Mouse (Mus musculus): Measurements from ENCODE around the gene Aar2. TPM values are rescaled to one million over a fixed set of nuclear protein-coding genes. Genes with fewer than 3 reads are reported as not detected.

Aar2 gene
- total and polyA plus RNA-seq, 3 experiments = 28.2 to 34.1 TPM; not detected in 1

- DNase-seq (ENCODE audit: low read depth, low spot score) = no peak
- no peaks in the 10 kb centered on the region for H3K79me2 ChIP-seq (ENCODE audit: control insufficient read depth, insufficient read depth, low read length, poor library complexity)
- no peaks in the 10 kb centered on the region for H3K27me3 ChIP-seq (ENCODE audit: control insufficient read depth in 1 of 2, insufficient read depth in 2 of 2, low read length in 2 of 2)
- no peaks in the 10 kb centered on the region for H3K36me3 ChIP-seq (ENCODE audit: control insufficient read depth in 1 of 2, insufficient read depth in 2 of 2, low read length in 2 of 2)
- TF ChIP-seq NRF1 (IDR thresholded peaks at IDR 0.05; ENCODE audit: insufficient read depth, low read depth, low read length, poor library complexity, severe bottlenecking) (no peak), MEF2A (IDR thresholded peaks at IDR 0.05; ENCODE audit: extremely low read depth, insufficient replicate concordance, low read depth, low read length, poor library complexity, severe bottlenecking) (no peak), BHLHE40 (IDR thresholded peaks at IDR 0.05; ENCODE audit: borderline replicate concordance, low read depth, low read length) (no peak), MYB (IDR thresholded peaks at IDR 0.05; ENCODE audit: low read depth, low read length) (no peak), KAT2A (conservative IDR thresholded peaks at IDR 0.05; ENCODE audit: low read depth, low read length) (no peak), NELFE (IDR thresholded peaks at IDR 0.05; ENCODE audit: low read depth, low read length) (no peak), GATA1 (IDR thresholded peaks at IDR 0.05; ENCODE audit: low read depth, low read length) (no peak), MXI1 (IDR thresholded peaks at IDR 0.05; ENCODE audit: low read depth, low read length) (no peak), GABPA (IDR thresholded peaks at IDR 0.05; ENCODE audit: low read depth, low read length) (no peak), CTCF (IDR thresholded peaks at IDR 0.05 in 2 of 3, conservative IDR thresholded peaks at IDR 0.05 in 1 of 3; ENCODE audit: control insufficient read depth in 1 of 3, insufficient read depth in 1 of 3, low read depth in 2 of 3, low read length in 3 of 3, poor library complexity in 1 of 3, severe bottlenecking in 1 of 3) (no peak), SMC3 (IDR thresholded peaks at IDR 0.05; ENCODE audit: low read depth, low read length) (no peak), TBP (IDR thresholded peaks at IDR 0.05; ENCODE audit: low read depth, low read length) (no peak), MYC (IDR thresholded peaks at IDR 0.05; ENCODE audit: low read depth, low read length) (no peak), MAZ (IDR thresholded peaks at IDR 0.05; ENCODE audit: low read depth, low read length) (no peak), HCFC1 (IDR thresholded peaks at IDR 0.05; ENCODE audit: low read depth, low read length) (no peak), TCF12 (IDR thresholded peaks at IDR 0.05; ENCODE audit: low read depth, low read length) (no peak), ZKSCAN1 (IDR thresholded peaks at IDR 0.05; ENCODE audit: low read depth, low read length) (no peak), ELF1 (IDR thresholded peaks at IDR 0.05; ENCODE audit: low read depth, low read length) (no peak)
- no peaks in the 10 kb centered on the region for H3K9me3 ChIP-seq (replicated peaks; ENCODE audit: insufficient read depth, low read length)
- H3K9ac ChIP-seq (ENCODE audit: control insufficient read depth, low read depth, low read length, poor library complexity, severe bottlenecking) = no peak overlapping the region
- H3K4me1 ChIP-seq (ENCODE audit: control insufficient read depth in 1 of 2, insufficient read depth in 2 of 2, low read length in 2 of 2) = no peaks in the 10 kb centered on the region
- H3K27ac ChIP-seq (ENCODE audit: control insufficient read depth, low read depth, low read length) = no peak overlapping the region
- H3K4me3 ChIP-seq (ENCODE audit: control insufficient read depth in 1 of 2, insufficient read depth in 1 of 2, low read depth in 2 of 2, low read length in 2 of 2) = no peak overlapping the region
These were observed 47.7 kb downstream of the Aar2 start for GRCm38 (mm10) chr2:156594987-156595490.

GRCm38 (mm10) chr2:156602581-156602980 lies 55.2 kb downstream of the Aar2 start:
- Histone ChIP-seq H3K27ac (ENCODE audit: control insufficient read depth, low read depth, low read length) (no peak overlapping the region), H3K9me3 (replicated peaks; ENCODE audit: insufficient read depth, low read length) (no peaks in the 10 kb centered on the region), H3K36me3 (ENCODE audit: control insufficient read depth in 1 of 2, insufficient read depth in 2 of 2, low read length in 2 of 2) (no peaks in the 10 kb centered on the region), H3K4me3 (ENCODE audit: control insufficient read depth in 1 of 2, insufficient read depth in 1 of 2, low read depth in 2 of 2, low read length in 2 of 2) (no peak overlapping the region), H3K9ac (ENCODE audit: control insufficient read depth, low read depth, low read length, poor library complexity, severe bottlenecking) (no peak overlapping the region), H3K27me3 (ENCODE audit: control insufficient read depth in 1 of 2, insufficient read depth in 2 of 2, low read length in 2 of 2) (peaks cover 0 to 4% of the 10 kb centered on the region in 2 experiments; a peak in 1 of 4 replicates), H3K4me1 (ENCODE audit: control insufficient read depth in 1 of 2, insufficient read depth in 2 of 2, low read length in 2 of 2) (no peaks in the 10 kb centered on the region), H3K79me2 (ENCODE audit: control insufficient read depth, insufficient read depth, low read length, poor library complexity) (no peaks in the 10 kb centered on the region)
- no peak for DNase-seq (ENCODE audit: low read depth, low spot score)
- TF ChIP-seq ZNF384 (IDR thresholded peaks at IDR 0.05; ENCODE audit: low read depth, low read length) (no peak), JUND (IDR thresholded peaks at IDR 0.05; ENCODE audit: low read depth, low read length) (no peak), USF2 (IDR thresholded peaks at IDR 0.05; ENCODE audit: borderline replicate concordance in 1 of 2, insufficient read depth in 1 of 2, low read depth in 1 of 2, low read length in 2 of 2) (no peak), ETS1 (IDR thresholded peaks at IDR 0.05; ENCODE audit: low read depth, low read length) (no peak), KAT2A (conservative IDR thresholded peaks at IDR 0.05; ENCODE audit: low read depth, low read length) (no peak), MYC (IDR thresholded peaks at IDR 0.05; ENCODE audit: low read depth, low read length) (no peak), HCFC1 (IDR thresholded peaks at IDR 0.05; ENCODE audit: low read depth, low read length) (no peak), MAX (IDR thresholded peaks at IDR 0.05; ENCODE audit: low read length) (no peak), MEF2A (IDR thresholded peaks at IDR 0.05; ENCODE audit: extremely low read depth, insufficient replicate concordance, low read depth, low read length, poor library complexity, severe bottlenecking) (no peak), EP300 (IDR thresholded peaks at IDR 0.05; ENCODE audit: low read depth in 1 of 2, low read length in 2 of 2) (no peak), MYB (IDR thresholded peaks at IDR 0.05; ENCODE audit: low read depth, low read length) (no peak), NRF1 (IDR thresholded peaks at IDR 0.05; ENCODE audit: insufficient read depth, low read depth, low read length, poor library complexity, severe bottlenecking) (no peak)

Measured in MEL (cell line).